Mouse (Mus musculus): ENCODE measurements at regions not wholly inside any gene's neighbourhood (a gene's known extent, or its start where the extent isn't known, plus 50 kb on each side); places are given as distances from the start of the nearest gene placed in this dataset.
A peak's percentile ranks its signal among the peaks of the same experiment; 100 is the strongest.
"Not testable (repeated sequence)": the region's sequence is repeated elsewhere in the genome, so short reads cannot be mapped to it uniquely, and the experiment has no call there.

GRCm38 (mm10) chr13:5347503-5348469, 513.5 kb upstream of the Klf6 start:
- DNase-seq, result peak; percentile 18 to 31
- intact Hi-C loops (cut with DNase I), result loop anchor here (5.0 kb wide), 1 partner anchor 255 kb away; no protein-coding TSS in a partner anchor

GRCm38 (mm10) chr13:5367058-5367797, 494.1 kb upstream of the Klf6 start:
- intact Hi-C loops (cut with DNase I), result no loop called here

GRCm38 (mm10) chr13:5370007-5370406, 491.3 kb upstream of the Klf6 start:
- DNase-seq, result no peak
- intact Hi-C loops (cut with DNase I), result no loop called here

More at GRCm38 (mm10) chr13:5367058-5367797, 494.1 kb upstream of the Klf6 start:
- DNase-seq, result no peak

DNA sequence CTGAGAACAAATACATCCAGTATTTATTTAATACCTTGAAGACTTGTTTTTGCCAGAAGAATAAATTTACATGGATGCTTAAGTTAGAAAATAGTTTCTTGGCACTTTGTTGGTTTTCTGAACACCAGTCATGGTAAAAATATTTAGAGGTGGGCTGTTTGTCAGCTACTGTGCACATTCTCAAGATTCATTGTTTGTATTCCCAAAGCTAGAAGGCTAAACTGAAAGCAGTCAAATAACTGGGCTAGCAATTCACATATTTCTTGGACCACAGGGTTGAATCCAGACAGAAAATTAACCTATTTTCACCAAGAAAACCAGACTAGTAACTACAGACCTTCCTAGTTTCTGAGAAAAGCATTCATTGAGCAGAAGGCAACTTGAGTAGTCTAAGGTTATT, 488.1 kb upstream of the Klf6 start:
- intact Hi-C loops (cut with DNase I), result no loop called here
- DNase-seq, result no peak

- intact Hi-C loops (cut with DNase I), result no loop called here
- DNase-seq, result no peak
Measured at GRCm38 (mm10) chr13:5408226-5408804, 453.0 kb upstream of the Klf6 start.

GRCm38 (mm10) chr13:5412052-5412451, 449.2 kb upstream of the Klf6 start:
- intact Hi-C loops (cut with DNase I), result no loop called here
- DNase-seq, result no peak

GRCm38 (mm10) chr13:5413009-5413408, 448.3 kb upstream of the Klf6 start:
- DNase-seq; intact Hi-C loops (cut with DNase I): not testable (repeated sequence)

GRCm38 (mm10) chr13:5424110-5424509, 437.2 kb upstream of the Klf6 start:
- peak; percentile 44 to 46 for DNase-seq
- intact Hi-C loops (cut with DNase I), result no loop called here

GRCm38 (mm10) chr13:5425491-5426232, 435.6 kb upstream of the Klf6 start:
- intact Hi-C loops (cut with DNase I), result no loop called here
- no peak for DNase-seq

DNA sequence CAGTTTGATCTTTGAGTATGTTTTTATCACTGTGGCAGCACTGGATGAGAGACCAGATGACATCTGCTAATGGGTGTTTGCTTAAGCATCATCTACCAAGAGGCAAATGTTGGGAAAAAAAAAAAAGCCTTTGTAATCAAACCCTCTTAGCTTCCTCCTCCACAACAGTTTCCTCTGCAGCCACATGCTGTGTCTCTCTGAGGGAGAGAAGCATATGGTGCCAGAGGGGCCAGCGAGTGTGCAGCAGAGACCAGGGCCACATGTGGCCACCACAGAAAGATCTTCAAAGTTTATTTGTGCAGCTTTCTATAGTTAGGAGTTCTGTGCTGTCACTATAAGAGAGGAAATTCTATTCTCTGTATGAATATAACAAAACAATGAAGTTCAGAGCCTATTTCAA, 427.6 kb upstream of the Klf6 start:
- intact Hi-C loops (cut with DNase I), result loop anchor here (10.0 kb wide), 3 partner anchors 171 to 769 kb away; no protein-coding TSS in a partner anchor
- no peak for DNase-seq

DNA sequence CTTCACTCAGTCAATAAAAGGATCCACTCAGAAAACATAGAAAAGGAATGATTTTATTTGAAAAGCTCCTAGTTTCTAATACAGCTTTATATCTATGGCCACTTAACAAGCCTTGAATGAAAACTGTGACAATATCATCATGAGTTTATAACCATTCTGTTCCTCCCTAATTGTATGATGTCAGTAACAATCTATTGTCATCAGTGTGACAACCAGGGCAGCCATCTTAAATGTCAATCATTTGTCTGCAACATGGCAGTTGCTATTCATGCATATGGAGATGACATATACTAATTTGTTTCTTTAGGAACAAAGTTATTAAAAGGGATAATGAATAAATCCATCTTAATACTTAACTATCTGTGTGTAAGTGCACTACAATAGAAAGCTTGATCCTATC, 426.2 kb upstream of the Klf6 start:
- intact Hi-C loops (cut with DNase I), result loop anchor here (5.0 to 10.0 kb wide), 4 partner anchors 170 to 770 kb away; partner anchors contain the start of gene Klf6

GRCm38 (mm10) chr13:5436191-5436590, 425.1 kb upstream of the Klf6 start:
- intact Hi-C loops (cut with DNase I), result loop anchor here (5.0 to 10.0 kb wide), 4 partner anchors 169 to 771 kb away; partner anchors contain the start of gene Klf6
- DNase-seq, result no peak

More for the DNA sequence above, 426.2 kb upstream of the Klf6 start:
- DNase-seq, result no peak

DNA sequence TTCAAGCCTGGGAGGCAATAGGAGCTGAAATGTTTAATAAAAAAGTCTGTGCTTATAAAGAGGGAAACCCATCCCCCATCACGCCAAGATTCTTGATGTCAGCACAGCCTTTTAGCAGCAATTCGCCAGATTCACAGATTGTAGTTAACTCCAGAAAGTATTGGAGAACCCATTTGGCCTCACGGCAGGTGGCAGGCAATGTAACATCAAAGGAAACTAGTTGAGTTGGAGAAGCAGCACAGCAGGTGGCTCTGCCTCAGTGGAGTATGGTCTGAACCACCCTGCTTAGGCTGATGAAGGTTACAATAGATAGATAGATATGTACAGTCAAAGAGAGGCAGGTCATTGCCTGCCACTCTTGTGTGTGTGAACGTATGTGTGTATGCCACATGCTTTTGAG, 420.8 kb upstream of the Klf6 start:
- intact Hi-C loops (cut with DNase I), result no loop called here
- no peak for DNase-seq

DNA sequence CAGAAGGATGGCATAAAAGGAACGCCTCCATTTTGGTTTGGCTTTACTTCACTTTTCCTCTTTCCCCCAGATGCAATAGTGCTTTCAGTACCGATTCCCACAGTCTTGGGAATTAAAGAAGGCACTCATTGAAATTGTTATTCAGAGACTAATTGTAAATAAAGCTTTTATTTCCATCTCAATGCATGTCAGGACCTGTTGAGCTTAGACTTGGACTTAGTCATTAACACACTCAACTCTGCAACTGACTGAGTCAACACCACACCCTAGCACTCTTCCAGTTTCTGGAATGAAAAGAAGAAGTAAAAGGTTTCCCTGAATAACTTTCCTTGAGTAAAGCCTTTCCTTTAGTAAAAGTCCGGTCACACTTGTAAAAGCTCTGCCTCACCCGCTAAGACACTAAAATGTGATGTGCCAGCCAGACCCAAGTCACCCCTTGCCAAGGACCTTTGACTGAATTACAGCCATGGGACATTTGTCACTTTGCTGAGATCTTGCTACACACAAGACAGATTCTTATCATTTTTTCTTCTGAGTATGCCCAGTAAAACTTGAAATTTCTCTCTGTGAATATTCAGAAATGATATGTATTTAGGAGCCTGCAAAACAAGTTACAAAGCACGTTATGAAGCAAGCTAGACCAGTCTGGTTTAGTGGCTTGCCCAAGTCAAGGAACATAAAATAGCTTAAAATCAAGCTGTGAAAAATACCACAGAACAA, 416.4 kb upstream of the Klf6 start:
- DNase-seq, result no peak
- intact Hi-C loops (cut with DNase I), result no loop called here

GRCm38 (mm10) chr13:5448601-5449000, 412.7 kb upstream of the Klf6 start:
- intact Hi-C loops (cut with DNase I), result no loop called here
- DNase-seq, result no peak

DNA sequence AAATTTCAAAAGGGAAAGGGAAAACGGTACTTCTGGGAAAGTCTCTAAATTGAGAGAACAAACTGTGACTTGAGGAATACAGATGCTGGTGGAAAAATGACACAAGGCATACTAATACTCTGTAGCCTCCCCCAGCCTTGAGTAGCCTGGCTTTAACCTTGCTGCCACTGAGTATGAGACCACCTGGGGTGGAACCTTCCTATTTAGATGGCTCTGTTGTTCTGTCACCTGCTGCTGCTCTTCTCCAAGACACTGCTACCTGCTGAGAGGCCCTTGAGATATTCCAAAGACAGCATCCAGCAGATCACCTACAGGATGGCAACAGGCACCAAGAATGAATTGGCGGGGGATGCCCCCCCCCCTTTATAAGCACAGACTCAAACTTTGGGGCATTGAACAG, 380.5 kb upstream of the Klf6 start:
- intact Hi-C loops (cut with DNase I), result no loop called here
- DNase-seq, result no peak

- no peak for DNase-seq
- intact Hi-C loops (cut with DNase I), result no loop called here
Measured at GRCm38 (mm10) chr13:5492266-5492665, 369.0 kb upstream of the Klf6 start.

DNA sequence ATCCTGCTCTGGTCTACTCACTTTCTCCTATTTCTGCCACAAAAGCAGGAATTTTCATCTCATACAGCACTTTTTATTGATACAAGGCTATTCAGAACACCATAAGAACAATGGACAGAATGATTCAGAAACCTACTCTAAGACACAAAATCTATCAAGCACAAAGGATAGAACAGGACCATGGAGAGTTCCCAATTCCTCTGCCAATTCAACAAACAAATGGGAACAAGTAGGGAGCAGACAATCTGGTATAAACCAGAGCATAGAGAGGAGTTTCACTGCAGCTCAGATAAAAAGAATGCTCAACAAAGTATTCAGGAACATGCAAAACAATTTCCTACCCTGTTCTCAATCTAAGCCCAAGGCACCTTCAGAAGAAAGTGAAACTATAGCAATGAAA, 363.7 kb upstream of the Klf6 start:
- intact Hi-C loops (cut with DNase I), result no loop called here
- peak in 1 of 2 experiments; percentile 21 for DNase-seq

GRCm38 (mm10) chr13:5511784-5512183, 349.5 kb upstream of the Klf6 start:
- no peak for DNase-seq
- intact Hi-C loops (cut with DNase I), result no loop called here
